Mouse (Mus musculus) forebrain, embryonic 10.5 days (tissue): Measurements from ENCODE around the gene Mafb. TPM values are rescaled to one million over a fixed set of nuclear protein-coding genes. Genes with fewer than 3 reads are reported as not detected.
A peak's percentile ranks its signal among the peaks of the same experiment; 100 is the strongest.

ENCODE experiments used
- DNase-seq: peaks from one replicate; pipeline ENCODE4 v3.0.0-alpha.2; 2017; ENCODE audit warnings: low spot score; ENCODE audit errors: extremely low spot score
- H3K27ac ChIP-seq: fragments of 300-500 bp; sonication (generic); 2 replicates; pipeline ENCODE4 v1.5.1; 2016; ENCODE audit warnings: mild to moderate bottlenecking
- H3K27me3 ChIP-seq: fragments of 300-500 bp; sonication (generic); 2 replicates; pipeline ENCODE4 v1.6.1; 2016; ENCODE audit warnings: mild to moderate bottlenecking; ENCODE audit not compliant: poor library complexity, severe bottlenecking
- H3K36me3 ChIP-seq: fragments of 300-500 bp; sonication (generic); replicated peaks from 2 replicates; pipeline ENCODE4 v1.6.1; 2016; ENCODE audit warnings: mild to moderate bottlenecking, moderate library complexity
- H3K4me1 ChIP-seq: fragments of 300-500 bp; sonication (generic); 2 replicates; pipeline ENCODE4 v1.6.1; 2016
- H3K4me3 ChIP-seq: fragments of 300-500 bp; sonication (generic); 2 replicates; pipeline ENCODE4 v1.5.1; 2016; ENCODE audit warnings: mild to moderate bottlenecking, moderate library complexity
- H3K9me3 ChIP-seq: fragments of 300-500 bp; sonication (generic); 2 replicates; pipeline ENCODE4 v1.6.1; 2016; ENCODE audit warnings: mild to moderate bottlenecking, moderate library complexity
- WGBS: fragments of 180-500 bp; shearing (Covaris S2); methylation state at CpG from one replicate; pipeline ENCODE4 v1.1.7; 2016; 5-methylcytosine and 5-hydroxymethylcytosine counted together
- polyA plus RNA-seq: library from polyadenylated mRNA; unstranded; fragments of >200 nt; fragmentation: Nextera tagmentation; extraction: Ambion mirVana; gene quantifications from 2 replicates; pipeline ENCODE4 v1.2.1, GENCODE M21; 2016

Mafb gene
- 2.0 and 2.3 TPM in 2 replicates for polyA plus RNA-seq

GRCm38 (mm10) chr2:160366980-160367338 is at the start of gene Mafb:
Mafb (minus strand) TSS chr2:160367065.
- H3K4me3 ChIP-seq = peak within 1 kb of the TSS; percentile 66
- H3K4me1 ChIP-seq = peaks cover 62% of the 10 kb centered on the region
- peaks cover 90% of the 10 kb centered on the region for H3K27me3 ChIP-seq
- no peaks in the 10 kb centered on the region for H3K9me3 ChIP-seq
- WGBS = under 1% methylated on average over 37 of the region's 37 CpGs
- H3K27ac ChIP-seq = peak within 1 kb of the TSS; percentile 86
- no peaks in the 10 kb centered on the region for H3K36me3 ChIP-seq
- DNase-seq = peak; percentile 87

- DNase-seq = no peak
Measured at GRCm38 (mm10) chr2:160415161-160415560, 48.3 kb upstream of the Mafb start.

GRCm38 (mm10) chr2:160414736-160415135 is 47.9 kb upstream of the Mafb start:
- Histone ChIP-seq H3K36me3 (no peaks in the 10 kb centered on the region), H3K27me3 (no peaks in the 10 kb centered on the region), H3K4me3 (no peak overlapping the region), H3K27ac (no peak overlapping the region), H3K9me3 (no peaks in the 10 kb centered on the region), H3K4me1 (peaks cover 12% of the 10 kb centered on the region)
- no peak for DNase-seq
- 93% methylated on average over 11 of the region's 11 CpGs for WGBS

More at GRCm38 (mm10) chr2:160415161-160415560, 48.3 kb upstream of the Mafb start:
- H3K36me3 ChIP-seq = no peaks in the 10 kb centered on the region
- 90% methylated on average over 8 of the region's 8 CpGs for WGBS
- H3K27ac ChIP-seq = no peak overlapping the region
- H3K27me3 ChIP-seq = no peaks in the 10 kb centered on the region
- peaks cover 12% of the 10 kb centered on the region for H3K4me1 ChIP-seq
- no peaks in the 10 kb centered on the region for H3K9me3 ChIP-seq
- no peak overlapping the region for H3K4me3 ChIP-seq

- WGBS = 98% methylated on average over 5 of the region's 5 CpGs
- no peak overlapping the region for H3K27ac ChIP-seq
- no peaks in the 10 kb centered on the region for H3K36me3 ChIP-seq
- H3K27me3 ChIP-seq = no peaks in the 10 kb centered on the region
- H3K4me3 ChIP-seq = no peak overlapping the region
- no peak for DNase-seq
- no peaks in the 10 kb centered on the region for H3K9me3 ChIP-seq
- H3K4me1 ChIP-seq = peaks cover 8% of the 10 kb centered on the region; the same call in 1 of the 2 replicates
Measured at GRCm38 (mm10) chr2:160413982-160414381, 47.1 kb upstream of the Mafb start.

- WGBS = 64% methylated on average over 12 of the region's 12 CpGs
- Histone ChIP-seq H3K4me3 (no peak overlapping the region), H3K27ac (no peak overlapping the region), H3K27me3 (no peaks in the 10 kb centered on the region), H3K4me1 (peaks cover 8% of the 10 kb centered on the region; the same call in 1 of the 2 replicates), H3K9me3 (no peaks in the 10 kb centered on the region), H3K36me3 (no peaks in the 10 kb centered on the region)
- DNase-seq = no peak
Measured at GRCm38 (mm10) chr2:160413055-160413454, 46.2 kb upstream of the Mafb start.

GRCm38 (mm10) chr2:160411431-160411830 is 44.6 kb upstream of the Mafb start:
- H3K27me3 ChIP-seq = no peaks in the 10 kb centered on the region
- peaks cover 8% of the 10 kb centered on the region; the same call in 1 of the 2 replicates for H3K4me1 ChIP-seq
- WGBS = 86% methylated on average over 7 of the region's 7 CpGs
- DNase-seq = no peak
- H3K36me3 ChIP-seq = no peaks in the 10 kb centered on the region
- no peak overlapping the region for H3K4me3 ChIP-seq
- no peaks in the 10 kb centered on the region for H3K9me3 ChIP-seq
- no peak overlapping the region for H3K27ac ChIP-seq

GRCm38 (mm10) chr2:160407720-160408119 is 40.9 kb upstream of the Mafb start:
- no peaks in the 10 kb centered on the region for H3K27me3 ChIP-seq
- no peaks in the 10 kb centered on the region for H3K9me3 ChIP-seq
- peaks cover 11% of the 10 kb centered on the region for H3K4me1 ChIP-seq
- H3K4me3 ChIP-seq = no peak overlapping the region
- H3K27ac ChIP-seq = no peak overlapping the region
- WGBS = 92% methylated on average over 3 of the region's 3 CpGs
- no peak for DNase-seq
- no peaks in the 10 kb centered on the region for H3K36me3 ChIP-seq

GRCm38 (mm10) chr2:160397747-160398146 is 30.9 kb upstream of the Mafb start:
- H3K4me1 ChIP-seq = peaks cover 16% of the 10 kb centered on the region
- DNase-seq = no peak
- WGBS = 84% methylated on average over 12 of the region's 12 CpGs

GRCm38 (mm10) chr2:160394735-160395134 is 27.9 kb upstream of the Mafb start:
- Histone ChIP-seq H3K4me1 (peaks cover 16% of the 10 kb centered on the region), H3K4me3 (no peak overlapping the region), H3K36me3 (no peaks in the 10 kb centered on the region), H3K9me3 (no peaks in the 10 kb centered on the region), H3K27me3 (peaks cover 15% of the 10 kb centered on the region), H3K27ac (no peak overlapping the region)
- WGBS = 76% methylated on average over 7 of the region's 7 CpGs
- no peak for DNase-seq

More at GRCm38 (mm10) chr2:160397747-160398146, 30.9 kb upstream of the Mafb start:
- no peaks in the 10 kb centered on the region for H3K36me3 ChIP-seq
- no peak overlapping the region for H3K4me3 ChIP-seq
- no peak overlapping the region for H3K27ac ChIP-seq
- H3K9me3 ChIP-seq = no peaks in the 10 kb centered on the region
- H3K27me3 ChIP-seq = peaks cover 4% of the 10 kb centered on the region; the same call in 1 of the 2 replicates

- Histone ChIP-seq H3K4me1 (peaks cover 26% of the 10 kb centered on the region), H3K9me3 (no peaks in the 10 kb centered on the region), H3K27me3 (peaks cover 21% of the 10 kb centered on the region), H3K27ac (no peak overlapping the region), H3K36me3 (no peaks in the 10 kb centered on the region), H3K4me3 (no peak overlapping the region)
- DNase-seq = no peak
- 84% methylated on average over 3 of the region's 3 CpGs for WGBS
Measured at GRCm38 (mm10) chr2:160392648-160393047, 25.8 kb upstream of the Mafb start.

- Histone ChIP-seq H3K27me3 (peaks cover 17% of the 10 kb centered on the region), H3K9me3 (no peaks in the 10 kb centered on the region), H3K27ac (no peak overlapping the region), H3K4me1 (peaks cover 13% of the 10 kb centered on the region), H3K36me3 (no peaks in the 10 kb centered on the region), H3K4me3 (no peak overlapping the region)
- DNase-seq = no peak
- 10% methylated on average over 5 of the region's 5 CpGs for WGBS
Measured at GRCm38 (mm10) chr2:160388596-160388995, 21.7 kb upstream of the Mafb start.

GRCm38 (mm10) chr2:160383418-160383817 is 16.6 kb upstream of the Mafb start:
- Histone ChIP-seq H3K36me3 (no peaks in the 10 kb centered on the region), H3K4me1 (peaks cover 9% of the 10 kb centered on the region), H3K27ac (no peak overlapping the region), H3K27me3 (0 out of 2 replicates have a peak, but pooled peaks cover 7% of the 10 kb centered on the region), H3K4me3 (no peak overlapping the region), H3K9me3 (no peaks in the 10 kb centered on the region)
- 82% methylated on average over 3 of the region's 3 CpGs for WGBS
- no peak for DNase-seq

- H3K4me1 ChIP-seq = peaks cover 18% of the 10 kb centered on the region
- H3K4me3 ChIP-seq = no peak overlapping the region
- peaks cover 56% of the 10 kb centered on the region for H3K27me3 ChIP-seq
- peak; percentile 50 for DNase-seq
- no peaks in the 10 kb centered on the region for H3K9me3 ChIP-seq
- no peak overlapping the region for H3K27ac ChIP-seq
- no peaks in the 10 kb centered on the region for H3K36me3 ChIP-seq
- 42% methylated on average over 4 of the region's 4 CpGs for WGBS
Measured at GRCm38 (mm10) chr2:160378271-160378670, 11.4 kb upstream of the Mafb start.

GRCm38 (mm10) chr2:160376236-160376635 is 9.4 kb upstream of the Mafb start:
- Histone ChIP-seq H3K27me3 (peaks cover 69% of the 10 kb centered on the region), H3K27ac (no peak overlapping the region), H3K36me3 (no peaks in the 10 kb centered on the region), H3K4me1 (peaks cover 11% of the 10 kb centered on the region), H3K9me3 (no peaks in the 10 kb centered on the region), H3K4me3 (no peak overlapping the region)
- 39% methylated on average over 5 of the region's 5 CpGs for WGBS
- no peak for DNase-seq
